Mouse (Mus musculus) lung, adult 18-20 months (tissue): ENCODE results near the gene Acaca.
"Not testable (repeated sequence)": the region's sequence is repeated elsewhere in the genome, so short reads cannot be mapped to it uniquely, and the experiment has no call there.

Source experiments
- DNase-seq, 2 experiments: peaks; one replicate each; pipeline ENCODE4 v3.0.0; 2022; ENCODE audit warnings: mixed read lengths in 2 of 2

Acaca gene

DNA sequence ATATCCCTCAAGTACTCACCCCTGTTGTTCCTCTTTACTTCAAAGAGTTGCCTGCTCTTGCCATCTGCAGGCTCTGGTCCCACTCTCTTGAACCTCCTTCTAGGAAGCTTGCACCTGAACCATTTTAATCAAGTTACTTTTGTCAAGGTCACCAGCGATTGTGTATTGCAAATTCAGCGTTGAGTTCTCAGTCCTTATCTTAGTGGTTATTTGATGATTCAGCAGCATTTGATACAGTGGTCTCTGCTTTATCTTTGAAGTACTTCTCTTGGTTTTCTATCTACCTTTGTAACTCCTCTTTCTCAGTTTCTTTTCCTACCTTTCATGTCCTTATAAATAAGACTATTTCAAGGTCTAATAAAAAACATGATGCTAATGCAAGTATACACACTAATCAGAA lies 211.2 kb downstream of the Acaca start:
- DNase-seq, result no peak

DNA sequence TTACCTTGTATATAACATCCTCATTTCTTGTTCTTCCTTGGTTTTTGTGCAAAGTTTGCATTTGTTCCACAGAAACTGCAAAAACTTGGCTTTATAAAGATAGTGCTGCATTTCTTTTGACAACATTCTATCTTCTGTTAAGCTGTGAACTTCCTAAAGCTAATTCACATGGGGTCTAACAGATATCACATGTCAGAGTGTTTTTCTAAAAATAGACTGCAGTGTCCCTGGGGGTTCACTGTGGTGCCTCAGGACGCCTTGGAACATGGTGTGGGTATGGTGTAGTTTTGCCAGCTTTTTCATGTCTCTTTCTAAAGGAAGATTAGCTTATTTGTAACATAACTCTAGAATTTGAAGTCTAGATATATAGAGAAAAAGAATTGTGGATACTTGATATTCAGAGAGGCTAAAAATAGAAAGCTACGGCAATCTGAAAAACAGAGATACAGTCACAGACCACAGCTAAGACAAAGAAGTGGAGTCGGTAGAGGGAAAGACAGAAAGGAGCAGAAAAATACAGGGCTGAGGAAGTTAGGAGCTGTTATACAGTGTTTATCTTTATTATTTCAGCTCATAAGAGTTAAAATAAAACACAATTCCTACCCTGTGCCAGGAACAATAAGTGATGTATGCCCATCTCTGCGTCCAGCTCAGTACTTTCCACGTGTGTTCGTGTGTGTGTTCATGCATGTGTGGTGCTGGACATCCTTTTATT lies 215.2 kb downstream of the Acaca start:
- DNase-seq, result no peak

DNA sequence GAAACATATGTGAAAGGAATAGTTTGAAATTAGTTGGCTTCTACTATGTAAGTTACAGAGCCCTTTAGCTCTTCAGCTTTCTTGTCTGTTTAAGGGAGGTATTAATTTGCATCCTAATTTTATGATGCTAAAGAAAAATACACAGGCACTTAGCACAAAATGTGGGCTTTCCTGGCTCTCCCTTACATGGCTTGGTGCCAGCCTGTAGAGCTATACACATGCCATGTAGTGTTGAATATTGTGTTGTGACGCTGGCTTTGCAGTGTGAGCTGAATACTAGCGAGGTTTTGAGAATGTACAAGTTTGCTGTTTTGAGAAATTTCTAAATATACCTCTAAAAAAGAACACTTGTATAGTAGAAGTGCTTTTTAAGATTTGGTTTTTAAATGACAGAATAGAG lies 218.3 kb downstream of the Acaca start:
- no peak for DNase-seq

DNA sequence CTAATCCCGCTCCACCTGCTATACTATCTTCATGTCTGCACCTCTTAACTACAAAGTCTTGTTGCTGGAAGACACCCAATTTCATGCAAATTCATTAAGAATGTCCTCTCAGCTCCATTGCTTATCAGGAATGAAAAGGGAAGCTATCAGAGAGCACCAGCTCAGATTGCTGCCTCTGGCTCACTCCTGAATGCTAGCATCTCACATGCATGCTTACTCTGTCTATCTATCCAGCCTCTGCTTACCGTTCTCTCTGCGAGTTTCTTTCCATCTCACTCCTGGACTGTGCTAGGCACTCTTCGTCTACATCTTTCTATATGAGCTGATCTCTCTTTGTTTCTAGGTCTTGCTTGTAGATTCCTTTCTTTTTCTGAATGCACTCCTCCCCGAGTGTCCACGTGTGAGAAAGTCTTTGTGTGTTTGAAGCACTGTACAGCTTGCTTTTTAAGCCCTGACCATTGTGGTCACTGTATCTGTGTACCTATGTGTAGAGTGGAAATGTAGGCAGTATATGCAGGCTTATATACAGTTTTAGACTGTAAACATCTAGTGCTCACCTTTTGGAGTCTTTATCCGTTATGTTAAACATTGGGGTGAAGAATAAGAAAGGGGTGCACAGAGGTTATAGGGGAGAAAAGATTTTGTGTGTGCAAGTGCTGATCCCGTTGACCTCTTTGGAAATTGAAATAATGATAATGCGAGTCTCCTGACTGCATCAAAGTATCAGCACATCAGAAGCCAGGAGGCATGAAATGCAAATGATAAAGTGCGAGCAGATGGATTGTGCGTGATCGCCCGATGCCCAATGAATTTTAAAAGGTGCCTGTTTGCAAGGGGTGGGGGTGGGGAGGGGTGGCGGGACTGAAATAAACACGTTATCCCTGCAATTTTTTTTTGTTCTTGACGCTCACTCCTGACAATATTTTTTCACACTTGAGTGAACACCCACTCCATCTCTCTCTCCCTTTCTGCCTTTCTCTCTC lies 219.7 kb downstream of the Acaca start:
- no peak for DNase-seq

DNA sequence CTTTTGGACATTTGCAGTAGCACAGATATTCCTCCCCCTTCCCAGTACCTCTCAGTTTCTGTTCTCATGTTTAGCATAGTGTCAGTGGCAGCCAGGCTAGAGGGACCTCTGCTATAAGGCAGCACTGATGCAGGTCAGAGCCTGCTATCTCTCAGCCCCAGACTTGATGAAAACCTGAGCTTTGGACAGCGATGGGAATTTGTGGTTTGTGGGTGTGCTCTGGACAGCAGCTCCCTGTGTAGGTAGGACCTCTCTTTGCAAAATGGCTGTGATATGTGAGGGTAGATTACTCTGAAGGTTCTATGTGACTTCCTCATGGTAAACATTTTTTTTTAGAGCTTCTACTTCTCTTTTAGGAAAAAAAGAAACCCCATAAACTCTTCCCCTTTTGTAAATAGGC lies 221.7 kb downstream of the Acaca start:
- DNase-seq, result no peak

DNA sequence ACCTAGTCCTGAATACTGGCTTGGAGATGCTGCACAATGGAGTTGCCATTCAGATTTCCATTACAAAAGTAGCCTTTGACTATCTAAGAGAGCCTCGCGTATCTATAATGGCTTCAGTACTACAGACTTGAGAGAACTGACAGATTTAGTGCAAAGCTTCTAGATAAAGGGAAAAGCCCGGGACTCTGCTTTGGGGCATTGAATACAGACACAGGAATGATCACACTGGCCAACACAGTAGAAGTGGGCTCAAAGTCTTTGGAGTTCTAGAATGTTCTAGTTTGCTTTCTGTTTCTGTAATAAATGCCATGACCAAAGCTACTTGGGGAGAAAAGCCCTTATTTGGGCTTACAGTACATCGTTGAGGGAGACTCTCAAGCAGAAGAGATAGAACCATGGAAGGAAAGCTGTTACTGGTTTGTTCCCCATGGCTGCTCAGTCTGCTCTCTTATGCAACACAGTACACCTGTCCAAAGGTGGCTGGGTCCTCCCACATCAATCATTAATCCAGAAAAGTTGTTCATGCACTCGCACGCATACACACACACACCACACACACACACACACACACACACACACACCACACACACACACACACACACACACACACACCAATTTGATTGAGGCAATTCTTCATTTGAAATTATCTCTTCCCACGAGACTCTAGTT lies 223.7 kb downstream of the Acaca start:
- DNase-seq, result no peak

DNA sequence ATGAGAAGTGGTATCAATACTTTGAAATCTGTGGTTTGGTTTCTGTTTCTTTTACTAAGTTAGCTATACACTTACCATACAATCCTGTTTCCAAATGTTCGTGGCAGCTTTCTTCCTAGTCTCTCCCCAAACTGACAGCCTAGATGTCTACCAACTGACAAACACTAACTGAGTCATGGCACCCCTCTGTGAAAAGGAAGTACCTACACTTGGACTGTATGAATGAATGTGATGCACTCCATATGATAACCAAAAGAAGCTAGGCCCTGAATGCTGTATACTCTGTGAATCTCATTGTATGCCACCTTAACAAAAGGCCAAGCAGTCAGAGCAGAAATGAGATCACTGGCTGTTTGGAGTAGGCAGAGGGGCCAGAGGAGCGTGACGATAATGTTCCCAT lies 227.8 kb downstream of the Acaca start:
- DNase-seq, result no peak

DNA sequence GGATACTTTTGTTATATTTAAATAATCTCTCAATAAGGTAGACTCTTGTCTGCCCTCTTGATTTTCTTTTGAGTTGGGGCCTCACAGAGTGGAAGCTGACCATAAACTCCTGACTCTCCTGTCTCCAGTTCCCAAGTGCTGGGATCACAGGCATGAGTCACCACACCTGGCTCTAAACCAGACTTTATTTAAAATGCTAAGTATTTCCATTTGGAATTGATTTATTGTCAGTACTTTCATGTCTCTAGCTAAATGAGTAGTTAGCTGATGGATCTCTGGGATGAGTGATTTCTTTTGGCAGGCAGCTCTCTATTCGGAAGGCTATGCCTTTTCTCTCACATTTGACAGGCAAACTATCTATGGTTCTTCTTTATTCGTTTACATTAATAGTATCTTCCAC lies 228.3 kb downstream of the Acaca start:
- no peak for DNase-seq

DNA sequence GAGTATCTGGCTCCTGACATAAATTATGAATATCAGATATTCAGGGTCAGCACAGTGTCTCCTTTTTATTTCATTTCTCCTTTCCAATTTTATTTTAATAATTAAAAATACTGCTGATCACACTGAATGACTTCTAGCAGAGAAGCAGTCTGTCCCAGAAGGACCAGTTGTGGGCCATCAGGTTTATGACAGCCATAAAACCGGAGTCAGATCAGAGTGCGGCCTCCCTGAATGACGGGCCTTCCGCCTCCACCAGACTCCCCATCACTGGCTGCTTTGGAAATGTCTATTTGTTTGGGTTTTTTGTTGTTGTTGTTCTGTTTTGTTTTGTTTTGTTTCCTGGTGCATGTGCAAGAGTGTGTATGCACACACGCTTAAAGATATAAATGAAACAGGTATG lies 232.1 kb downstream of the Acaca start:
- DNase-seq, result no peak

DNA sequence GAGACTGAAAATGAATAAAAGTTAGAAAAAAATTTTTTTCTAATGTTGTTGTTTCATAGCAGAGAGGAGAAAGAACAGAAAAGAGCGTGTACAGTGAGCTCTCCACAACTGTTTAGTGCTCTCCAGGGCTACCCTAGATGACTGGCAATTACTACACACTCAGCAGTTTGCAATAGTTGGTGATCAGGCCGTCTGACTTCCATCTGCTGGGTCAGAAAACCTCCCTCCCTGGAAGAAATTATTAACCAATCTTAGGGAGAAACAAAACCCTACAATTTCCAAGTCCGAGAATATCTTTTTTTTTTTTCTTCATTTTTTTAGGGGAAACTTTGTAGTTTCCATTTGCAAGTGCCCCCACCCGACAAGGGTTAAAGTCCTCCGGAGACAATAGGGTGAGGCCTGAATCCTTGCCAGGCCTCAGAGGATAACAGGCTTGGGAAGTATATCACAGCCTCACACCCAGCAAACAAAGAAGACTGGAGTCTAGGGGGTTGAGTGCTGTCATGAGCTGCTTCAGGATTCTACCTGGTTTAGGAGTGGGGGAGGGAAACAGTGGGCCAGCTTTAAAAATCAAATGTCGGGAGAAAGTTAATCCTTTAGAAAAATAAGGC lies 233.3 kb downstream of the Acaca start:
- DNase-seq, result no peak

DNA sequence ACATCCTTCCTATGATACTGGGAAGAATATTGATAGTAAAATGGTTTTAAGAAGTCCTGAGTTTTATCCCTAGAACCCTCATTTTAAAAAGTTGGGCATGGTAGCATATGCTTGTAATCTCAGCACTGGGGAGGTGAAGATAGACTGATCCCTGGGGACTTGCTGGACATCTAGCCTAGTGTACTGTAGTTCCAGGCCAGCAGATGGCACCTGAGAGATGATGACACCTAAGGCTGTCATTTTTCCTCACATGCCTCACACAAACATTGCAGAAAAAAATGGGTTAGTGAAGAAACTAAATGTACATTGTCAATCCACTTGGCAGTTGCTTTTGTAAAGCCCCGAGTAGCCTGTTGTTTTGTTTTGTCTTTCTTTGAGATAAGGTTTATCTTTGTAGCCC lies 235.8 kb downstream of the Acaca start:
- DNase-seq, result no peak

DNA sequence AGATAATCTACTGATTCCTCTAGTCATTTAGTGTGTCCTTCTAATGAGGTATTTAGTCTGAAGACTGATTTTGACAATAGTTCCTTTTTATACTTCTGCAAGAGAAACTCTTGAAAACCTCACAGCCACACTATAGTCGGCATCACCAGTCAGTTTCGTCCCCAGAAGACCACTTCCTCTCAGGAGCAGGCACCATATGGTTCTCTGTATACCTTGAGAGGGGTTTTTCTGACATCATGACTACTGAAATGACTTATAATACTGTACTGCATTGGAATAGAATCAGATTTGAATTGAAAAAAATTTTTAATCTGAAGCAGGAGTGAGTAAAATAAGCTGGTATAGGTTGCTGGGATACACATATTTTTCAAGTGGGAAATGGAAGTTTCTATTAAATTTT lies 239.4 kb downstream of the Acaca start:
- DNase-seq, result no peak

DNA sequence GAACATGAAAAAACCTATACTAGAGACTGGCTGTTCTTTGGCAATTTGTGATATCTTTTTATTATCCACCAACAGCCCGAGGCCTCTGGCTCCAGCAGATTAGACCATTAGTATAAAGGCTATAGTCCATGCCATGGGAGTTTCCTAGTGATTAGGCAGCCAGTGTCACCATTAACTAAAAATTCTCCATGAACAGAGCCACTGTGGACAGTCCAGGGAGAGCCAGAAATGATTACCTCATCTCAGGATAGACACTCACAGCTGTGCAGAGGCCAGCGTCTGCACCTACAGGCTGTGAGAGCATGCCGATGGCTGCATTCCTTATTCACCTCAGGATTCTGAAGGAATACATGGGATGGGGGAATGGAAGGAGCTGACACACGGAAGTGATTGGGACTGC lies 243.7 kb downstream of the Acaca start:
- DNase-seq, result no peak

DNA sequence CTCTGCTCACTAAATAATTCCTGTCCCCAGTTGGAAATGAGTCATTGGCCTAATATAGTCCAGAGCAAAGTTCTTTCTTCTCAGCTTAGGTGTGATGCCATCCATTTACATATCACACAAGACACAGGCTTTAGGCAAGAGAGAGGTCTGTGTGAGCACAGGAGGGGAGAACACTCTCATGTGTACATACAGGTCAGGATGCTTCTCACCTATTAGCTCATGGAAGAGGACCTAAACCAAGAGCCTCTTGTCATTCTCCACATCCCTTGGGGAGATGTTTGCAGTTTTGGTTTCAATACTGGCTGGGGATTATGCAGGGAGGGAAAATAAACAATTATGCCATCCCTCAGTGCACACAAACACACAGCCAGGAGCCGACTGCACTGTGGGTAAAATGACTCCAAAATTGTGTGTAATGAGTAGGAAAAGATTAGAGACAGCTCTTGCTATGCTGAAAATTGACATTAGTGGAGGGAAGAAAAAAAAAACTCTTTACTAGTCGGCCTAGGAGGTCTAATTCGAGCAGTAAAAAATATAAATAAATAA lies 246.6 kb downstream of the Acaca start:
- no peak for DNase-seq

DNA sequence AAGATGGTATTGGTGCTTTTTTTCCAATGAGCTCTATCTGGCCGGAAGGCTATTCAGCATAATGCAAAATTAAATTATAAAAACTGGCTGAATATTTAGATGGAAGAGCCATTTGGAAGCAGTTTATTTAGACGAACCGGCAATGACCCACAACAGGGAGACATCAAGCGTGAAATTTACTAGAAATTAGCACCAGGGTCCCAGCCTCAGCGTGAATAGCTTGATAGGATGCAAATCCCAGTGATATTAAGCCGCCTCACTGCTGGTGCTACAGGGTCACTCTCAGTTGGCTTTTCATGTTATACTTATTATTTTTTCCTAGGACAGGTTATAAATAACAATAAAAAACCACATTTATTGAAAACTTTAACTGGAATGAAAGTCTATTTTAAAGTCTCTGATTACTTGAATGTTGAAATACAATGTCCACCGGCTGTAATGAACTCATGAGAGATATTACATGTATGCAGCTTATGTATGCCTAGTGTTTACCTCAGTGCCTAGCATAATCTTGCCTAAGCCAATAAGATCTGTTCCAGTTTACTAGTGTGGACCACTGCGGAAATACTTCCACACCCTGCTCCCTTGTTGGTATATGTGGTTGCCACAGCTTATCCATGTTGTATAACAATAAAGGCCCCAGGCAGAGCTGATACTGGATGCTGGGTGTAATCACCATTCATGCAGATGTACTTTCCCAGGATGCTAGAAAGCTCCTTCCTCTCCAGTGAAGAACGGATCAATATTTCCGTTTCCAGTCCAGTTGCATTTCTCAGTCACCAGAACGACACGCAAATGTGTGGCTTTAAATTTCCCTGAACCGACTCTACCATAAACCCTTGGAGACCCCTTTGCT lies 247.3 kb downstream of the Acaca start:
- no peak for DNase-seq

DNA sequence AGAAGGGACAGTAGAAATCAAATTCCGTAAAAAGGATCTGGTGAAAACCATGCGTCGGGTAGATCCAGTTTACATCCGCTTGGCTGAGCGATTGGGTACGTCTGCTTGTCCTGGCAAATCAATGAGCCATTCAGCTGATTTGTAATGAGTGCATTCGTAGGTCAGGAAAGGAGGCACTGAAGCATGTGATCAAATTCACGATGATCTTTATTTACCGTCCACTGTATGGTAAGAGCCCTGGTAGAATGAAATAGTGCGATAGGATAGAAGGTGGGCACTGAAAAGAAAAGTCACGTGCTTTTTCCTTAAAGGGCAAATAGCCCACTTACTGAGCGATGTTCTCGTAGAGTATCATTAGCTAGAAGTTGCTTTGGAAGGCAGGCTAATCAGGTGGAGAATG lies 253.0 kb downstream of the Acaca start:
- DNase-seq, result no peak

DNA sequence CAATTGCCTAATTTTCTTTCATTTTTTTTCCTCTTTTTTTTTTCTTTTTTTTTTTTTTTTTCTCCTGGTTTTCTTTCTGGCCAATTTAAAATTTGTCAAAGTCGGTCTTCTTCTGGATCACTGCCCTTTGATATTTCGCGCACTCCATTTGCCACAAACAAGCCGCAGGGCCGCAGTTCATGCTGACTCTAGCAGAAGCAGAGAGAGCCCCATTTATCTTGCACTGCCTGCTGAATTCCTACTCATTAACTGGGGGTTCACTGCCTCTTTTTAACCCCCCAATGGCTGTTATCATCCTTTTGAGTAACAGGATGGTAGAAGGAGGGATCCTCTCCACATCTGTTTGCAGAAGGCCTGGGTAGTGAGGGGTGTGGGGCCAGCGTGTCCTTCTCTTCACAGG lies 254.4 kb downstream of the Acaca start:
- DNase-seq, result no peak

DNA sequence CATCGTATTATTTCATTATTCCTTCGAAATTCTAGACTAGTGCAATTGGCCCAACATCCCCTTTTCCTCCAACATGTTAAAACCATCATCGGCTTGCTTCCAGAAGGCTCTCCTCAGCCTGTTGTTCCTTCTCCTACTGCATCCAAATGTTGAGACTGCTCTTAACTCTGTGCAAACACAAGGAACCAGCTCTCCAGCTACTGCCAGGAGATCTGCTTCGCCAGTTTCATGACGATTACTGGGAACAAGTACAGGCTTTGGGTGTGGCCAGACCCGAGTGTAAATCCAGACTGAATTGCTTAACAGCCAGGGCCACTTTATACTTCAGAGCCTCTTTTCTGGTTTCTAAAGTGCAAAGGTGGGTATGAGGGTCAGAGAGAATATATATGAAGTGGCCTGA lies 259.9 kb downstream of the Acaca start:
- peak; percentile 64 to 76 for DNase-seq

DNA sequence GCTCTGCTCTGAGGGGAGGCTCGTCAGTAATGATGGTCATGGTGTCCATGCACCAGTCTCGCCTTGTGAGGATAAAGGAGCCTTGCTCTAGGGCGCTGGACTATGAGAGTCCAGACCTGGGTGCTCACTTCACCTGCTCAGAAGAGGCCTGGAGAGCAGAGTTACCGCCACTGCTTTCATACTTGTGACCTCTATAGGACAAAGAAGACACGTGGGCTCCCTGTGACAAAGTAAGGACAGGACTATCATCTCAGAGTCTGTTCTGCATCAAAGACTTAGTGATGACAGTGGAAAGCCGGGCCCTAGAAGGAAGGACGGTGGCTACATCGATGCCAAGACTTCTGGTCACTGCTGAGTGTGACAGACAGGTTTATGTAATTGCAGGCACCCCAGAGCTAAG lies 261.7 kb downstream of the Acaca start:
- DNase-seq, result no peak

DNA sequence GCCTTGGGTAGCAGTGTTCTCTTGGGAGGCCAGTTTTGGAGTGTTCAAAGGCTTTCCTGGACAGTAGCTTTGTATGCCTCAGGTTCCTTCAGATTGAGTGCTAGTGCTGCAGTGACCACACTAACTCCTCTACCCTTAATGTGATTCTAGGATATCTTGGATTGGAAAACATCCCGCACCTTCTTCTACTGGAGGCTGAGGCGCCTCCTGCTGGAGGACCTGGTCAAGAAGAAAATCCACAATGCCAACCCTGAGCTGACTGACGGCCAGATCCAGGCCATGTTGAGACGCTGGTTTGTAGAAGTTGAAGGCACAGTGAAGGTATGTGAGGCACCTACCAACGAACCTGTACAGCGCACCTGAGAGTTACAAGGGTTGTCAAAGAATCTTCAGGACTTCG lies 262.6 kb downstream of the Acaca start:
- not testable (repeated sequence) for DNase-seq

DNA sequence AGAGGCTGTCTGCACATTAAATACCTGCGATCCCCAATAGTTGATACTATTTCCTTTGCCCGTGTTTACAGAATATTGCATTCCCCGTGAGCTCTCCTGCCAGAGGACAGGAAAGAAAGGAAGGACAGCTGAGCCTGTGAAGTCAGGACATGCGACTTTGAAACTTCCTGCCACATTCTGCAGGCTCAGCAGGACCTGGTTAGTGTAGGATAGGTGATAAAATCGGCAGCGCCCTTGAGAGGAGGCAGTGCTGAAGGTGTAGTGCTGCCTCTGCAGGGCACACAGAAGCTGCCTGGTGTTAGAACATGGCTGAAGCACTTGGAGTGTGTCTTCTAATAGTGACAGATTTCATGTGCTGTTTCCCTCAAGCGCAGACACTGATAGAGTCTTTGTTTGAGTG lies 264.1 kb downstream of the Acaca start:
- no peak for DNase-seq

DNA sequence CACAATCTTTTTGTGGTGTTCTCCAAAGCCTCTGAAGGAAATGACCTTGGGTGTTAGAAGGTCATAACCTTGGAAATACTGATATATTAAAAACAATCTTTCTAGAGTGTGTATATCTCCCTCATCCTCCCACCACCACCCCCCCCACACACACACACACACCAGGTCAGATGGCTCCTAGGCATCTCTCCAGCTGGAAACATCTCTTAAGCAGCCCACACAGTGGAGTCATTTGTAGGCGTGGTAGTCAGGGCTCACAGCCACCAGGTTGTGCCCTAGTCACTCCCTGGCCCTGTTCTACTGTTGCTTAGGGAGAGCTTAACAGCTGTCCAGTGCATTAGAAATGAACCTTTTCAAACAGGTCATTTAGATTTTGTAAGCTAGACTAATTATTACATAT lies 265.5 kb downstream of the Acaca start:
- peak in 1 of 2 experiments; percentile 8 for DNase-seq
